Mouse (Mus musculus) liver (tissue): ENCODE data around the gene Kctd7.

Experiments
- DNase-seq: peaks from one replicate; pipeline ENCODE4 v3.0.0-alpha.2; 2020; ENCODE audit warnings: mixed read lengths

Gene Kctd7

DNA sequence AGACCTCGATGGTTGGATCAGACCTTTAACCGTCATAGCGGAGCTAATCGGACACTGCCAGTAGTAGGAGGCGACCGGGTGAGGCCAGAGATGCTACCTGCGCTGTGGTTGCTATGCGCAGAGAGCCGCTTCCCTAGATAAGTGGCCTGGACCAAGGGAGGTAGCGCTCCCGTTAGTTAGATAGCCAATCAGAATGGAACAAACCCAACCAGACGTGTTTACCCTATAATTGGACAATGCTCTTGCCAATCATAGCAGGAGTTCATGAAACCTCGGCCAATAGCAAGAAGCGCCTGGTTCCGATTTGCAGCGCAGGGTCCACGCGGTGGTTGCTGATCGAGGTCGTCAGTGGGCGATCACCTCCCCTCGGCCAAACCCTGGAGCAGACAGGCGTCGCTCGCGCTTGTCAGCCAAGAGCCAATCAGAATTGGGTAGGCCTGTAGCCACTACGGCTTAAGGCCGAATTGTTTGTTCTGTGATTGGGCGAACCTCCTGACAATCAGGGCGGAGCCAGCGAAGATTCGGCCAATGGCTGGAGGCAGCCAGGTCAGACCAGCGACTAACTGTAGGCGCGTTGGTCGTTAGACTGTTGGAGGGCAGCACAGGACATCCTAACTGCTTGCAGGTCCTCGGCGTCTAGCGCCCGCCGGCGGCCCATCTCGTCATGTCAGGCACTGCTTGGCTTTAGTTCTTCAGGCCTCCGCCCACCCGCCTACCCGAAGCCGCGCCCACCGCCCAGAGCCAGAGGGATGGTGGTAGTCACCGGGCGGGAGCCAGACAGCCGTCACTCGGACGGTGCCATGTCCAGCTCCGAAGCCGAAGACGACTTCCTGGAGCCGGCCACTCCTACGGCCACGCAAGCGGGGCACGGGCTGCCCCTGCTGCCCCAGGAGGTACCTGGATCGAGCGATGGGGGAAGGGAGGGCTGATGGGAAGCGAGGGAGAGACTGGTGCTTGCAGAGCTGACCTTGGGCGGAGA lies at the start of gene Kctd7:
Kctd7 (plus strand) TSS at position 528 of the 979 bp plus-strand sequence.
- DNase-seq = peak; percentile 97

- peak; percentile 72 for DNase-seq
Observed at GRCm38 (mm10) chr5:130096754-130097153, 47.9 kb upstream of the Kctd7 start.

- peak; percentile 61 for DNase-seq
Observed at GRCm38 (mm10) chr5:130097837-130098236, 46.8 kb upstream of the Kctd7 start.

GRCm38 (mm10) chr5:130101724-130102123 lies 42.9 kb upstream of the Kctd7 start:
- DNase-seq = no peak

DNA sequence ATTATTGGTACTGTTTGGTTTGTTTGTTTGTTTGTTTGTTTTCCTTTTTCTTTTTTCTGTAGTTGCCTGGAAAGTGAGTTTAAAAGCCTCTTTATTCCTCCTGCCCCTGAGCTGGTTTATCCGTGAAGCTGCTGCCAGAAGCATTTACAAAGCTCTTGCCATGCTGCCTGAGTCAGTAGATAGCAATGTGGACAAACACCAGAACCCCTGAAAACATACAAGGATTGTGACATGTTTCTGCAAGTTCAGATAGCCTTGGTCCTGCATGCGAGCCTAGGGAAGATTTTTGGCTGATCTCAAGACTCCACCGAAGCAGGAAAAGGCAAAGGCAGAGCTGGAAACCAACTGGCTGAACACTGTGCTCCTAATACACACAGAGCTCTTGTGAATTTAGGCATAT lies 35.3 kb upstream of the Kctd7 start:
- no peak for DNase-seq

DNA sequence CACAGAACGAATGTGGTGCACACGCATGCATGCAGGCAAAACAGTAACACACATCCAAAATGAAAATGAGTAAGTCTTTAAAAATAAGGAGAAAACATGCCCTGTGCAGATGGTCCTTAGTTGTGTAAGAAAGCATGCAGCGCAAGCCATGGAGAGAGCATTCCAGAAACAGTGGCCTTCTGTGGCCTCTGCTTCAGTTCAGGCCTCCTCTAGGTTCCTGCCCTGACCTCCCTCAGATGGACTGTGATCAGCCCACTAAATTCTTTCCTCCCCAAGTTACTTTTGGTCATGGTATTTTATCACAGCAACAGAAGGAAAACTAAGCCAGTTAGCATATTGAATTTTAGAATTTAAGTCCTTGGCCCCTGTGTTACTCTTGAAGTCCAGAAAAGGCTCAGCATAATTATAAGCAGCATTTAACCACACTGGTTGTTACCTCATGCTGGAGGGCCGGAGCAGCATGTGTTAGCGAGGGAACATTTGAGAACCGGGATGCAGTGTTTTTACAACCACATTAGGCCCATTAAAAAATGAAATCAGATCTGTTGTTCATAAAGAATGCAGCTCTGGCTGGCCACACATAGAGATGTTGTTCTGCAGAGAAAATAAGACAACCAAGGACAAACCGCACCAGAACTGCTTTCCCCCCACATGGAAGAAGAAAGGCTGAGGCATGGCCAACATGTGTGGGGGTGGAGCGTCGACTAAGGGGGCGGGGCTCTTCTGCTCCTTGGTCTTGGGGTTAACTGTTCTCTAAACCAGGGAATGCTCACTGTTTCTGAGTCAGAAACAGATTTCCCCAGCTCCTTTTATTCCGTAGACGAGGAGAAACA lies 33.8 kb upstream of the Kctd7 start:
- no peak for DNase-seq

DNA sequence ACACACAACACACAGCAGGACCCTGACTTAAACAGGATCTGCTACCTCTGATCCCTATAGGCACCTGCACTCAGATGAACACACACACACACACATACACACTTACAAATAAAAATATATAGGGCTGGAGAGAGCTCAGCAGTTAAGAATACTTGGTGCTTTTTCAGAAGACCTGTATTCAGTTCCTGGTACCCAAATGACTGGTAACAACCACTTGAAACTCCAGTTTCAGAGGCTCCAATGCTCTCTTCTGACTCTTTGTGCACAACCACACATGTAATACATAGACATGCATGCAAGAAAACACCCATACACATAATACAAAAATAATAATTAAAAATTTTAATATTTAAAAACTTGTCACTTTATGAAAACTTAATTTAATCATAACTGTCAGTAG lies 32.0 kb upstream of the Kctd7 start:
- no peak for DNase-seq

GRCm38 (mm10) chr5:130116116-130116515 lies 28.5 kb upstream of the Kctd7 start:
- no peak for DNase-seq

DNA sequence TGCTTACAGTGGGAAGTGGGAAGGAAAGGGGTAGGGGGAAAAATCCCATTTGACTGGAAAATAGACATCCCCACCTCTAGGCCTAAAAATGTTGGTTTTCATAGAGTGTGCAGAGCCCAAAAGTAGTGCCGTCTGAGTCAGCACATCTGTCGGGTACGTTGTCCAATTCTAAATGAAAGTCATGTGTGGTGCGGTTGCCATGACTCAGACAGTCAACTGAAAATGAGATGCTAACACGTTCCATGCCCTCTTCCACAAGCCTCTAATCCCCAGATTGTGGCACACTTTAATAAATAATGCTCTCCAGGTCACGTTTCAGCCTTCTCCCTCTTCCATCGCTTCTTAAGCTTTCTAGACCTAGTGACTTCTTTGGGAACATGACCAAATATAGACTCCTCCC lies 27.8 kb upstream of the Kctd7 start:
- no peak for DNase-seq

GRCm38 (mm10) chr5:130117932-130118331 lies 26.7 kb upstream of the Kctd7 start:
- DNase-seq = no peak

GRCm38 (mm10) chr5:130119236-130119635 lies 25.4 kb upstream of the Kctd7 start:
- DNase-seq = no peak

GRCm38 (mm10) chr5:130120070-130120736 lies 24.5 kb upstream of the Kctd7 start:
- no peak for DNase-seq

DNA sequence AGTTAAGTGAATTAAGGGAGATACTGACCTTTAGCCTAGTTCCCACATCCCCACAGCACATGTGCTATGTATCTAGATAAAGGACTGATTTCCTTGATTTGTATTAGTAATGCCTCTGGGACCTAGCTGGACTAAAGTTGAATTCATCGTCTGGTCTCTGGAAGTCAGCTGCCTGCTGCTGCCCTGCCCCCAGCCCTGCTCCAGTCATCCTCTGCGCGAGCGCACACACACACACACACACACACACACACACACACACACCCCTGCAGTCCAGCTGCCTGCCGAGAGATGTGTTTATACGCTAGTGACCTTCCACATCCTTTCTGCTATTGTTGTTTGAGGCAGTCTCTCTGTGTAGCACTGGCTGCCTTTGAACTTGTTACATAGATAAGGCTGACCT lies 23.8 kb upstream of the Kctd7 start:
- DNase-seq = peak; percentile 26

DNA sequence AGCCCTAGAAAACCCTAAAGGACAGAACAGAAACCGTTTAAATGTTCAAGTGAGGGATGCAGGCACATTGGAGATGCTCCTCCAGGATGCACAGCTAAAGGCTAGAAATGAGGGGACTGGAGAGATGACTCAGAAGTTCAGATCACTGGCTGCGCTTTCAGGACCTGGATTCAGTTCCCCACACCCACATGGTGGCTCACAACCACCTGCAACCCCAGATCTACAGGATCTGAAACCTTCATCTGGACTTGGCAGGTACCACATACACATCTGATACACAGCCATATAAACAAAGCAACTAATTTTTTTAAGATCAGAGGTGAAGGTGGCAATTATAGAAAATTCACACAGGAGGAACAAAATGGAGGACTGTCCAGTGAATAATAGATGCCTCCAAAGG lies 22.3 kb upstream of the Kctd7 start:
- no peak for DNase-seq

DNA sequence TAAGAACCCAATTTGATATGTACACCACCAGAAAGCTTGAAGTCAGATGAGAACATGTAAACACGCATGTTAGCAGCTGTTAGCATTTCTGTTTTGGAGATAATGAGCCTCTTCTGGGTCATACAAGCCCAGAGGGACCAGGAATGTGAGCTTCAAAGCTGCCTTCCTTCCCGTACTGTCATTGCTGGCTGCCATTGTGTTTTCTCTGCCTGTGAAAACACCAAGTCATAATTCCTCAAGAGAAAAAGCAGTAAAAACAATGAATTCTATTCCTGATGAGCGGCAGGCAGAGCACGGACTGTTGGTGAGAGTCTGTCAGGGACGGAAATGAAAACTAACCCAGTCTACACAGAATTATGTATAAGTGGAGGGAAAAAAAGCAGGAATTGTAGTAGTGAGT lies 20.4 kb upstream of the Kctd7 start:
- no peak for DNase-seq

- no peak for DNase-seq
Observed at GRCm38 (mm10) chr5:130128686-130129523, 15.8 kb upstream of the Kctd7 start.

GRCm38 (mm10) chr5:130129524-130129793 lies 15.2 kb upstream of the Kctd7 start:
- DNase-seq = no peak

DNA sequence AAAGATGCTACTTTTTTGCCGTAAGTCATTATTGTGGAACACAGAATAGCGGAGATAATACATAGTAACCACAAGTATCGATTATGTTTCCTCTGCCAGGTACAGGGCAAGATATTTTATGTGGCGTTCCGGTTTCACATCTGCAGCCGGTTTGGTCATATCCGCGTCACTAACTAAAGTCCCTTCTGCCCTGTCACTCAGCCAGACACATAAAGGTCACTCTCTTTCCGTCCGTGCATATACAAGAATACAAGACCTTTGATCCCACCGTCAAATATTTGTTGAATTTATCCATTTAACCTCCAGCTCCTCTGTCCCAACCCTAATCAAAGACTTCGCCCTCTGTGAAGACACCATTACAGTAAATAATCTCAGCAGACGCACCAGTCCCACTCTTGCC lies 8.1 kb upstream of the Kctd7 start:
- no peak for DNase-seq

DNA sequence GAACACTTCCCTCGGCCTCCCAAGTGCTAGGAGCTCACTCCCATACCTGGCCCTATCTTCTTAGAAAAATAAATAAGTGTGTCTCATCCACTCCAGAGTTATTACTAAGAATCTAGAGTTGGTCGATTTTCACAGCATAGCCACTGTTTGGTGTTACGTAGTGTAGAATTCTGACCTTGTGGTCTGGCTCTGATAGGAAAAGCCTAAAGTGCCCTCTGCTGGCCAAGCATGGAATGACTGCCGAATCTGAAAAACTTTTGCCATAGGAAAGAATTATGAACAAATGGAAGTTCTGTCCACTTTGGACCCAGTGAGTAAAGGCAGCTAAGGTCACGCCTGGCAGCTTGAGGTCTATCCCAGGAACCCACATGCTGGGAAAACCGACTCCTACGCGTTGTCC lies 5.3 kb upstream of the Kctd7 start:
- peak; percentile 78 for DNase-seq

DNA sequence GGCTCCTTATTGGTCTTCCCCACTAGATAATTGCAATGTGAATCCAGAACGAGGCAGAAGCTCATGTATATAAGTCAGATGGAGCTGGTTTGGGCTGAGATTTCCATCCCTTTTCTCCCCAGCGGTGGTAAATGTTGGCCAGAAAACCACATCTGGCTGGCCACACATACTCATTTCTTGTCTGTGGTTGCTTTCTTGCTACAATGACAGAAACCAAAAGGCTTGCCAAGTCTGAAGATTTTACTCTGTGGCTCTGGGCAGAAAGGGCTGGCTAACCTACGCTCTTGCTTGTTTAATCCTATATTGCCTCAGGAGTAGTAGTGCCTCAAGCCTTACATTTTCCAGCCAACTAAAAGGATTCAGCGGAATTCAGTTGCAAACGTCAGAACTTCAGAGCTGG lies 3.5 kb upstream of the Kctd7 start:
- DNase-seq = no peak

DNA sequence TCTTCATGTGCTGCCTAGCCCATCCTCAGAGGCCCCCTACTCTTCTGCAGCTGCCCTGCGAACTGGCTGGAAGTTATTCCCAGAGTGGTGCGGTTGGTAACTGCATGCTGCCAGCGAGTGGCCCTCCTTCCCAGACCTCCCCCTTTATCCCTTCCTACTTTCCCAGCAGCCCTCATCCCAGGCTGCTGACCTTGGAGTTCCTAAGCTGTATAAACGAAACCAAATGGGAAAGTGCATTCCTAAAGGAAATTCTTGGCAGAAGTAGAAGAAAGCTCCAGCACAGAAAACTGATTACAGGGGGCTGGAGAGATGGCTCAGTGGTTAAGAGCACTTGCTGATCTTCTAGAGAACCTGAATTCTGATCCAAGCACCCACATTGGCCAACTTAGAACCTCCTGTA lies 2.6 kb upstream of the Kctd7 start:
- no peak for DNase-seq

GRCm38 (mm10) chr5:130143101-130143500 lies 1.6 kb upstream of the Kctd7 start:
- no peak for DNase-seq

- DNase-seq = peak; percentile 87
Observed at GRCm38 (mm10) chr5:130143977-130144333, 706 bp upstream of the Kctd7 start.
